Mouse (Mus musculus) right cerebral cortex, postnatal 10 days (tissue): ENCODE data around the gene Dhx37.
"Not testable (repeated sequence)": the region's sequence is repeated elsewhere in the genome, so short reads cannot be mapped to it uniquely, and the experiment has no call there.

Experiments
- DNase-seq, 2 experiments: peaks; one replicate each; pipeline ENCODE4 v3.0.0; 2021; ENCODE audit warnings: low spot score in 2 of 2

The Dhx37 gene

DNA sequence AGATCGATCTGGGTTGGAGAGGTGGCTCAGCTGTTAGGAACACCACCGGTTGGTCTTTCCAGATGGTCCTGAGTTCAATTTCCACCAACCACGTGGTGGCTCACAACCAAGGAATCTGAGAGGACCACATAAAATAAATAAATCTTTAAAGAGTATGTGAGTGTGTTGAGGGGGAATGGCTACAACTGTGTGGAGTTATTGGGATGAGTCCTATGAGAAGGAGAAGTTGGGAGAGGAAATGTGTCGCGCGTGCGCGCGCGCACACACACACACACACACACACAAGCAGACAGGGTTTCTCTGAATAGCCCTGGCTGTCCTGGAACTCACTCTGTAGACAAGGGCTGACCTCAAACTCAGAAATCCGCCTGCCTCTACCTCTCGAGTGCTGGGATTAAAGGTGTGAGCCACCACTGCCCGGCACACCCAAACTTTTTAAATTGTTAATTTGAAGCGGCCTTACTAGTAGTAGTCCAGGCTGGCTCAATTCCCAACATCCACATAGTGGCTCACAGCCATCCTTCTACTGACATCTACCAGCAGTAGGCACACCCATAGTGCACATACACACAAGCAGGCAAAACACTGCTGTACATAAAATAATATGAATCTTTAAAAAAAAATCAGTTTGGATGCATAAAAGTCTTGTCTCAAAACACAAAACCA is 25.9 kb downstream of the Dhx37 start:
- DNase-seq = no peak

DNA sequence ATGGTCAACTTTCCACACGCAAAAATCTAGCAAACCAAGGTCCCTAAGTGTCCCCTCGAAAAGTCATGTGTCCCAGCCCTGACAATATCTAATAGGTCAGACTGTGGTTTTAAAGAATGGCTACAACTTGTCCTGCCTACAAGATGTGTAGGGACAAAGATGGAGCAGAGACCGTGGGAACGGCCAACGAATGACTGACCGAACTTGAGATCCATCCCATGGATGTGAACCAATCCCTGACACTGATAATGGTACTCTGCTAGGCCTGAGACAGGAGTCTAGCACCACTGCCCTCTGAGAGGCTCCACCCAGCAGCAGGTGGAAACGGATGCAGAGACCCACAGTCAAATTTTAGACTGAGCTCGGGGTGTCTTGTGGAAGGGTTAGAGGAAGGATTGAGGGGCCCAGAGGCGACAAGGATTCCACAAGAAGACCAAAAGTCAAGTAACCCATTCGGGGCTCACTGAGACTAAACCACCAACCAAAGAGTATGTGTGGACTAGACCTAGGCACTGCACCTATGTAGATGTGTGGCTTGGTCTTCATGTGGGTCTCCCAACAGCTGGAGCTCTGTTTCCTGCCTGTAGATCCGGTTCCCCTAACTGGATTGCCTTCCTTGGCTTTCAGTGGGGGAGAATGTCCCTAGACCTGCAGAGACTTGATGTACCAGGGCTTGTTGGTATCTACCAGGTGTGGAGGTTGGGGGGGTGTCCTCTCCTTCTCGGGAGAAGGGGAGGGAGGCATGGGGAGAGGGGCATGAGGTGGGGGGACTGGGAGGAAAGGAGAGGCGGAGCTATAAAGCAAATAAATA is 26.7 kb downstream of the Dhx37 start:
- no peak for DNase-seq

DNA sequence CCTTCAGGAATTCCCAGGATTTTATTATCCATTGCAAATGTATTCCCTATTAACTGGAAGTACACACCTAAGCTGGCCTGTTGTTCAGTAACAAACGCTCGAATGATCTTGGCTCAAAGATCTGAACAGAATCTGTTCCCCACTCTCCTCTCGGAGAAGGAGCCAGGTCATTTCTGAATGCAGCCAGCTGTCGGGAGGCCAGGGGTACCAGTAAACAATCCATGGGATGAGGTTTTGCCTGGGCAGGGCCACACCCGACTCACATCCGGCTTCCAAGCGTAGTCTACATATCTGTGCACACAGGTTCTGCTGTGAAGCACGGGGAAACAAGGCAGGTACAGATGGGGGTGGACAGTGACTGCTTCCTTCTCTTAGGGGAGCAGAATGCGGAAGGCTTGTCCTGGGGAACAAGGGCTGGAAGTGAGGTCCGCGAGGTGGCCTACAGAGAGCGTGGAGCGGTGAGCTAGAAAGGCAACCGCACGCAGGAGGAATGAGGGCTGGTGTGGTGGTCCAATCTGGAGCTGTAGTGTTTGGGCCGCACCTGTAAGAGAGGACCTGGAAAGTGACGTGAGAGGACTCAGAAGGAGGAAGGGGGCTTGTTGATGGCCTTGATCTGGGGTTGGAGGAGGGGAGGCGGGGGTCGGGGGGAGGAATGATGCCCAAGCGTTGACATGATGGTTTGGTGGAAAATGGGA is 27.5 kb downstream of the Dhx37 start:
- peak; percentile 61 to 73 for DNase-seq

DNA sequence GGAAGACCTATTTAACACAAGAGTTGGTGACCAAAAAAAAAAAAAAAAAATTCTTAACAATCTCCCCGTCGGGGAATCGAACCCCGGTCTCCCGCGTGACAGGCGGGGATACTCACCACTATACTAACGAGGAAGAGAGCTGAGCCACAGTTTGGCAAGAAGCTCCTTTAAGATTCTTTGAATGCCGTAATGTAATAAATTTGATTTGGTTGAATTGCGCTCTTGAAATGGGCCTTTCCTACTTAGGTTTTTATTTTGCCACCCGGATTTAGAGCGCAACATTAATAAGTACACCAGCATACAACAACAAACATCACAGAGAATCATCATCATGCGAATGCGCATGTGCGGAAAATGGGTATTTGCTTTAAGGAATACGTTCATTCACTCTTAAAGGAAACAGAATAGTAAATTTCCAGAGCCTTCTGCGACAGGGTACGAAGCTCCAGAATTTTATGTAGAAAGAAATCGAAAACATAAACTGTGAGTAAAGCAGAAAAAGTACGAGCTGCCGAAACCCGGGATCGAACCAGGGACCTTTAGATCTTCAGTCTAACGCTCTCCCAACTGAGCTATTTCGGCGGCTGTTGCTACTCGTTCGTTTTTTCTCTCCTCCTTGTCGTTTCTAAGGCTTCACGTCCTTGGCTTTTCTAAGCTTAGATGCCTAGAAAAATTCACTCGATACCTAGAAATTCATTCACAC is 28.2 kb downstream of the Dhx37 start:
- peak; percentile 88 for DNase-seq

DNA sequence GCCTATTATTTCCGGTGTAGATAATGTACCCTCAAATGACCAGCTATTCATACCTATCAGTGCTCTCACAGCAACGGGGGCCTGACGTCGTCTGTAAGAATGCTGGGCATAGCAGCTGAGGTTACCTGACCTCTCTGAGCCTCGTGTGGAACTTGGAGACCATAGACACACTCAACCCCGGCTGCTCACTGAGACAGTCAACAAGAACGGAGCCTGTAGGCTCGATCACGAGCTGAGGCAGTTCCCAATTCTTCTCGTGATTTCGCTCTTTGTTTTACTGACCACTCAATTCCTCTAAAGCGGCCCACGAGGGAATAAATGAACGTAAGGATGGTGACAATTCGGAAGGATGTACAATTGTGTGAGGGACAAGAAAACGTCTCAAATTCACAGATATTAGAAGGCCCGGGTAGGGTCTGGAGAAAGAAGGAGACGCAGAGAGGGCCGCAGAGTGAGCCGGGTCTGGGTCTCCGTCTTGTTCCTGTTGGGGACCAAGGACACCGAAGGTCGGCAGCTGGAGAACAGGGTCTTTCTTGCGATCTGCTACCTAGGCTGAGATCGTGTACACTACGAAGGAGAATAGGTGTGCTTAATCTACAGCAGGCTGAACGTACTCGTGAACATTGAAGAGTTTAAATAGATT is 28.9 kb downstream of the Dhx37 start:
- DNase-seq = peak; percentile 74 to 80

DNA sequence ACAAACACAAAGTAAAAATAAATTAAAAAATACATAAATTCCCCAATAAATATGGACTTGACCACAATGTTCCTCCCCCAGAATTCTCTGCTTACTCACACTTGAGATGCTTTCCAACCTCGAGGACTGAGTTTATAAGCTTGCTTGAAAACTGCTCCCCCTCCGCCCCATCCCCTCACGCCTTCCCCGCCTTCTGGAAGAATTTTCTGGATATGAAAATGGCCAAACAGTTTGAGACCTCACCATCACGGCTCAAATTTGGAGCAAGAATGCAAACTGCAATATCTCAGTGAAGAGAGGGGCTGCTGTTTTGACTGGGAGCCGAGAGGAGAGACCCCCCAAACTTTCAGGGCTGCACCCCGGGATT is 29.4 kb downstream of the Dhx37 start:
- DNase-seq = no peak

DNA sequence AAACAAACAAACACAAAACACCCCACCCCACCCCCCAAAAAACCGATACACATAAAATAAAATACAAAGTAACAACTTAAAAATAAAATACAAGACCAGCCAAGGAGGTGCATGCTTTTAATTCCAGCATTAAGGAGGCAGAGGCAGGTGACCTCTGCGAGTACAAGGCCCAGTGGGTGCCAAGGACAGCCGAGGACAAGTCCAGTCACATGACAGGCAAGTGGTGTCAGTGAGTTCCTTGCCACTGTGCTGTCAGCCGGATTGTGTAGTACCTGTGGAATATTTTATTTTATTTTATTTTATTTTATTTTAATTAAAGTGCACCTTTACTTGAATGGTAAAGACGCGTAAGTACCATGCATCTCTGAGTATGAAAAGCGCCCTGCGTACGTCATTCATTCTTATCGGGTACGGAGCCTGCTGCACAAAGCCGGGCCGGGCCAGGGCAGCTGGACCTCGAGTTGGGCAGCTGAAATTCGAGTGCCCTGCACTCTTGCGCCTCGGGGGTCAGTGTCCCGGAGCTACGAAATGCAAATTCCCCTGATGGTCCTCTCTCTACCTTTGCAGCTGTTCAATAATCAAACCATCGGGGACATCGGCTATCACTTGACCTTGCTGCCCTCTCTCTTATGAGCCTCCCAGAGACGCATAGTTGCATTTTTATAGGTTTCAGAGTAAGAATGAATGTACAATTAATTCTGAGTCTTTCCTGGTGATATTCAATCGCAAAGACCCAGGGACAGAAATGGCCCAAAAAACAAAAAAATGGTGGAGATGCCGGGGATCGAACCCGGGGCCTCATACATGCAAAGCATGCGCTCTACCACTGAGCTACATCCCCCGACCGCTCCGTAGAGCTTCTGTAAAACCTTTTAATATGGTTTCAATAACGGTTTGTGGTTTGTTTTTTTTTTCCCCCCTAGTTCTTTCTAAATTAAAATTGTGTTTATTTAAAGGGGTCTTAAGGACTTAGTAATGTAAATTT is 30.1 kb downstream of the Dhx37 start:
- DNase-seq = peak; percentile 73 to 83

DNA sequence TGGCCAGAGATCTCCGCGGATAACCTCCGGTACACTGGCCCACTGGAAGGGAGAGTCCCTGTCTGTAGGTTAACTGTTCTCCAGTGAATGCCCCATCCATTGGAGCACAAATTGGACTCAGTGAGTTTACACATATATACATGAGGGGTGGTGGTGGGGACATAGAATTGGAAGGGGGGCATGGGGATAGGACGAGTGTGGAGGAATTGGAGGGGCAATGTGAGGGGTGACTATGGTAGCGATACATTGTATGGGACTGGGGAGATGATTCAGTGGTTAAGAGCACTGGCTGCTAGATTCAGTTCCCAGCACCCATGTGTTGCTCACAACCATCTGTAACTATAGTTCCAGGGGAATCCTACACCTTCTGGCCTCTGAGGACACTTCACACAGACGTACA is 30.9 kb downstream of the Dhx37 start:
- no peak for DNase-seq

DNA sequence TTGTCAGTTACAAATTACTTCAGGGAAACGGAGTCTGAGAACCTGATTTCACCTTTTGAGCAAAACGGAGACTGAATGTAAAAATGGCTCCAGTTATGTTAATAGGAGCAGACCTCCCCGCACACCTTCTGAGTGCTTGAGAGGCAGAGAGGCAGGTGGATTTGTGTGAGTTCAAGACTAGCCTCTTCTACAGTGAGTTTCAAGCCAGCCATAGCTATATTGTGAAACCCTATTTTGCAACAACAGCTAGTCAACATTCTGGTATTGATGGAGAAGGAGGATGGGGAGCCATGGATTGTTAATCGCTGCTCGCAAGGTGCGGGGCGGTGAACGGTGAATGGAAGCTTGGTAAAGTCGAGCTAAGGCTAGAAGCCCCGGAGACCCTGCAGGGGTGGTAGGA is 31.4 kb downstream of the Dhx37 start:
- DNase-seq = no peak

DNA sequence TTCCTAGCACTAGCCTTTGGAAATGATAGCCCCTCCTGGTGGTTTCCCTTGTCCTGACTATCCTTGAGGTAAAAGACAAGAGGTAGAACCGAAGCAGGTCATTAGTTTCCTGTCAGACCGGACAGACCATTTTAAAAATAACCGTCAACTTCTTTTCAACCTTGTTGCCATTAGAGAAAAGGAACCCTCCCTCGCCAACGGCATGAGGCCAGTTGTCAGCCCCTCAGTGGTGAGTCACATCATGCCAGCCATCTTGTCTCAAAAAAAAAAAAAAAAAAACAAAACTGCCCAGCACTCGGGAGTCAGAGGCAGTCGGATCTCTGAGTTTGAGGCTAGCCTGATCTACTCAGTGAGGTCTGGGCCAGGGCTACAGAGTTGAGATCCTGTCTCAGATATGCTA is 33.0 kb downstream of the Dhx37 start:
- DNase-seq = no peak

DNA sequence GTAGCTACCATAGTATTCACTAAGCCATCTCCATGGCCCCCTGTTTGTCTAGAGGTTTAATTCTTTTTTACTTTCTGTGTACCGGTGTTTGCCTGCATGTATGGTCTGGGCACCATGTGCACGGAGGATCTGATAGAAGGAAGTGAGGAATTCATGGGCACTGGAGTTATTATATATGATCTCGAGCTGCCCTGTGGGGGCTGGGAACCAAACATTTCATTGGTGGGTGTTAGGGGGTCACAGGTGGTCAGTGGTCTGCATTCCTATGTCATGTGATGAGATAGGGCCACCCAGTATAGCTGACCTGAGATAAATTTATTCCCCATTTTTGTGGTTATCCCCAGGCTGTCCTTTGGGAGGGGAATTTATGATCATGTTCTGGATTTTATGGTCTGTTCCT is 38.9 kb downstream of the Dhx37 start:
- no peak for DNase-seq

DNA sequence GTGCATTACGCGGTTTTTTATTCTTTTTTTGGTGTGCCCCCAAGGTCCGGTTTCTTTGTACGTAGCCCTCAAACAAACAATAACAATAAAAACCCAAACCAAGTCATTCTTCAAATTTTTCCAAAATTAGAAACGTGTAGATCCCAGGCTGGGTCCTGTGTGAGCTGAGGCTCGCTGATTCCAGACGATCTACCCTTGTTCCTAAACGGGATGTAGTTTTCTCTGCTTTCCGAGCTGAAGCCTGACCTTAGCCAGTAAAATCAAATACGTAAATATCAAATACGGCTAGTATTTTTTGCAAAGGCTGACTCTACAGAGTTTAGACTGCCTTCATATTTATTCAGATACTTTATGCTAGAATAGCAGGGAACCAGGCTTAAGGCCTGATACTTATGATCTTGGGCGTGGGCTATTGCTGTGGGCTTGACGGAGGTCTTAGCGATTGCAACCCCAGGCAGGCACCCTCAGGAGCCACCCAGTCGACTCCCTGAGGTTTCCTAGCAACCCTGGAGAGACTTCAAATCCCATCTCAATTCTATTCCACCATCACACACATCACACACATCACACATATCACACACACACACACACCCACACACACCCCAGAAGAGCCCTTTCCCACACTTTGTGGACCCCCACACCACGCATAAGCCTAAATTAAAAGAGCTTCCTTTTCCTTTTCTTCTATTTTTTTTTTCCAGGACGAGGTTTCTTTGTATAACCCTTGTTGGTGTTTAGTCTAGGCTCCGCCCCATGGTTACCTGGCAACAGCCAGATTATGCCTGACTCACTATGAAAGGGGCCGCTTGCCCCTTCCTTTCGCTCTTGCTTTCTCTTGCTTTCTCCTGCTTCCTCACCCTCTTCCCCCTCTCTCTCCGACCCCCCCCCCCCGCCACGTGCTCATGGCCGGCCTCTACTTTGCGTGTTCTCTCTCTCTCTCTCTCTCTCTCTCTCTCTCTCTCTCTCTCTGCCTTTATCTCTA is 40.0 kb downstream of the Dhx37 start:
- peak; percentile 86 to 91 for DNase-seq

DNA sequence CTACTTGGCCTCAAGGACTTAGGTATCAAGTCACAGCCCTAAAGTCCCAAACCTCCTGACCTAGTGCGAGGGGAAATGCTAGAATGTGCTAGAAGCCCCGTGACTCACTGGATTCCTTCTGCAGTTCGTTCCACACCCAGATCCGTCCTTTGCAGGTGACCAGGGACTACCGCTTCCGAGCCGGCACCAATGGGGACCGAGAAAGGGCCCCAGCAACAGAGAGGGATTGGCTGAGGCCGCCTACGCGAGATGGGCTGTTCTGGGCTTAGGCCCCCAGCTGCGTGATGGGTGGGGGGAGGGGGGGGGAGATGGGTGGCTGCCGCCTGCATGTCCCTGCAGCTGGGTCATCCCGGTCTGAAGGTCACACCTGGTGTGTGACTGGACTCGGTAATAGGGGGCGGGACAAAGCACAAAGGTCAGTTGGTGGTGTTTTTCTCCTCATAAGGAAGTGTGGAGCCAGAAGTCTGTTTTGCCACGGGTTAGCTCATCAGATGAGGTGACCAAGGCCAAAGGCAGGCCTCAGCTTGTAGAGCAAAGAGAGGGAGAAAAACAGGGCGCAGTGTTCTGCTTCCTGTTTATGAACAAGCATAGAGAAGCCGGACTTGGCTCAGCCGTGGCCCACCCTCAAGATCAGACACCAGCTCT is 40.8 kb downstream of the Dhx37 start:
- peak; percentile 98 for DNase-seq

DNA sequence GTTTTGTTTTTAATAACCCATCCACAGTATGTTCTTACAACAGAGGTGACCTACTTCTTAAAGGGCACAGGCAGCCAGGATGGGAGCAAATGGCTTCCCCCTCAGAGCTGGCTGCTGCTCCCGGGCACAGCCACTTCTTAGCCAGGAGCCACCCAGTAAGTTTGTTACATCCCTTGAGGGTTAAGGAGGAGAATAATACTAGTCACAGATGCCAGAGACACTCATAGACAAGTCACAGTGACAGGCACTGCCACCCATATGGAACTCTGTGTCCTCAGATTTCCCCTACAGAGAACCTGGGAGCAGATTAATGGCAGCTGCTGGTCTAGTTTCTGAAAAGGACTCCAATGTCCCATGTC is 41.3 kb downstream of the Dhx37 start:
- no peak for DNase-seq

DNA sequence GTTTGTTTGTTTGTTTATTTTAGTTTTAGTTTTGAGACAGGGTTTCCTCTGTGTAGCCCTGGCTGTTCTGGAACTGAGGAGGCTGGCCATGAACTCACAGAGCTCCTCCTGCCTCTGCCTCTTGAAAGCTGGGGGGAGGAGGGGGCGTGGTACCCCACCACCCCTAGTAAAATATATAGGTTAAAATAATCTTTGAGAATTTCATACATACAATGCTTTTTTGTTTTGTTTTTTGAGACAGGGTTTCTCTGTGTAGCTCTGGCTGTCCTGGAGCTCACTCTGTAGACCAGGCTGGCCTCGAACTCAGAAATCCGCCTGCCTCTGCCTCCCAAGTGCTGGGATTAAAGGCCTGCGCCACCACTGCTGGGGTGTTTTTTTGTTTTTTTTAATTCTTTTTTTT is 41.7 kb downstream of the Dhx37 start:
- not testable (repeated sequence) for DNase-seq

DNA sequence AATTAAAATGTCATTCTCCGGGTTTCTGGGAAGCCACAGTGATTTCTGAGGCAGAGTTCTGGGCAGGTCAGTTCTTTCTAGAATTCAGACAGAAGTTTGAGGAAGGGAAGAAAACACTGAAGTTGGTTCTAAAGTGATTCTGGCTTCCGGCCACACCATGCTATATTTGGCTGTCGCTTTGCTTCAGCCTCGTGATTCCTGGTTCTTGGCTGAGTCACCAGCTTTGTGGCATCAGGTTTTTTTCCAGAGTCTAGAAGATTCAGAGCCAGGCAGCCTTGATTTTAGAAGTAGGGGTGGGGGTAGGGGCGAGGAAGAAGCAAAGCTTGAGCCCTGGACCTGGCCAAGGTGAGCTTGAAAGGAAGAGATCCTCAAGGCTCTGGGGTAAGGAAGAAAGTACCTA is 42.3 kb downstream of the Dhx37 start:
- DNase-seq = peak; percentile 89 to 93

DNA sequence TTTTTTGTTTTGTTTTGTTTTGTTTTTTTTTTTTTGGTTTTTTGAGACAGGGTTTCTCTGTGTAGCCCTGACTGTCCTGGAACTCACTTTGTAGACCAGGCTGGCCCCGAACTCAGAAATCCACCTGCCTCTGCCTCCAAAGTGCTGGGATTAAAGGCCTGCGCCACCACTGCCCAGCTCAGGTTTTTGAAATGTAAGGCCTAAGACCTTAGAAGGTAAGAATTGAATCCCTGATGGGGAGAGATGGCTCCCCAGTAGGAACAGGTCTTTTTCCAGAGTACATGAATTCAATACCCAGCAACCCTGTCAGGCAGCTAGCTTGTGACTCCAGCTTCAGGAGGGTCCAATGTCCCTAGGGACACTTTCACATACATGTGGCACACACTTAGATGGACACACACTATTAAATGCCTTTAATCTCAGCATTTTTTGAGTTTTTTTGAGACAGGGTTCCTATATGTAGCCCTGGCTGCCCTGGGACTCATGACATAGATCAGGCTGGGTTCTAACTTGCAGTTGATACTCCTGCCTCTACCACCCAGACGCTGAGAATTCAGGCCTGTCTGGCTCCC is 42.9 kb downstream of the Dhx37 start:
- no peak for DNase-seq
